Mouse (Mus musculus) CH12.LX (cell line): ENCODE results near the gene Cap2. TPM values are rescaled to one million over a fixed set of nuclear protein-coding genes. Genes with fewer than 3 reads are reported as not detected.
A peak's percentile ranks its signal among the peaks of the same experiment; 100 is the strongest.

Experiments used
- DNase-seq: peaks from one replicate; pipeline ENCODE4 v3.0.0-alpha.2; 2013; ENCODE audit errors: extremely low read depth
- H3K27ac ChIP-seq: 2 replicates; pipeline ENCODE4 v1.5.1; 2012; ENCODE audit warnings: low read depth, mild to moderate bottlenecking, control low read depth, moderate library complexity; ENCODE audit not compliant: insufficient read depth
- H3K27me3 ChIP-seq: replicated peaks from 2 replicates; pipeline ENCODE3; 2012; ENCODE audit warnings: inconsistent platforms
- H3K36me3 ChIP-seq, 2 experiments: replicated peaks in 1 of 2; 2 replicates each; pipeline versions ENCODE3 to v1.6.1; 2012; ENCODE audit warnings: inconsistent platforms in 1 of 2, low read length in 1 of 2, mild to moderate bottlenecking in 1 of 2, mixed read lengths in 1 of 2, moderate library complexity in 1 of 2; ENCODE audit not compliant: control insufficient read depth in 1 of 2, insufficient read depth in 1 of 2
- H3K4me1 ChIP-seq, 2 experiments: 2 replicates each; pipeline ENCODE4 v1.6.1; 2012; ENCODE audit warnings: inconsistent platforms in 1 of 2, moderate library complexity in 1 of 2; ENCODE audit not compliant: insufficient read depth in 2 of 2, control insufficient read depth in 1 of 2
- H3K4me2 ChIP-seq: 2 replicates; pipeline ENCODE4 v1.6.1; 2012; ENCODE audit warnings: low read depth, mild to moderate bottlenecking, control low read depth; ENCODE audit not compliant: poor library complexity, insufficient read depth, severe bottlenecking
- H3K4me3 ChIP-seq, 3 experiments: fragments of 150-350 bp in 1 of 3; sonication (generic) in 1 of 3; replicated peaks in 1 of 3; 2 replicates each; pipeline versions ENCODE3 to v1.5.1; 2011 to 2012; ENCODE audit warnings: low read depth in 2 of 3, low read length in 2 of 3, mild to moderate bottlenecking in 2 of 3, moderate library complexity in 2 of 3, control low read depth in 1 of 3, improper control_type of control experiment in 1 of 3, inconsistent platforms in 1 of 3, mixed read lengths in 1 of 3; ENCODE audit not compliant: poor library complexity in 1 of 3
- H3K79me2 ChIP-seq: replicated peaks from 2 replicates; pipeline ENCODE4 v1.6.1; 2012; ENCODE audit warnings: mild to moderate bottlenecking, moderate library complexity; ENCODE audit not compliant: control insufficient read depth, poor library complexity, insufficient read depth, severe bottlenecking; ENCODE audit errors: extremely low read depth
- H3K9ac ChIP-seq: 2 replicates; pipeline ENCODE4 v1.6.1; 2012; ENCODE audit warnings: low read depth, mild to moderate bottlenecking, control low read depth, moderate library complexity; ENCODE audit not compliant: insufficient read depth
- H3K9me3 ChIP-seq: replicated peaks from 2 replicates; pipeline ENCODE3; 2012; ENCODE audit warnings: low read length, inconsistent platforms, mixed read lengths
- BHLHE40 ChIP-seq: IDR thresholded peaks from 2 replicates; pipeline ENCODE4 v1.6.1; 2011; ENCODE audit warnings: mild to moderate bottlenecking, low read depth, low read length, improper control_type of control experiment
- CHD1 ChIP-seq: IDR thresholded peaks from 2 replicates; pipeline ENCODE4 v1.6.1; 2012; ENCODE audit warnings: low read depth, low read length, improper control_type of control experiment, inconsistent platforms
- CHD2 ChIP-seq: IDR thresholded peaks from 2 replicates; pipeline ENCODE4 v1.6.1; 2011; ENCODE audit warnings: low read length, improper control_type of control experiment
- ELF1 ChIP-seq: IDR thresholded peaks from 2 replicates; pipeline ENCODE4 v1.6.1; 2014; ENCODE audit warnings: low read depth, mild to moderate bottlenecking, inconsistent platforms, low read length, improper control_type of control experiment
- EP300 ChIP-seq: IDR thresholded peaks from 2 replicates; pipeline ENCODE4 v1.6.1; 2011; ENCODE audit warnings: low read length, improper control_type of control experiment
- GABPA ChIP-seq: IDR thresholded peaks from 2 replicates; pipeline ENCODE4 v1.6.1; 2012; ENCODE audit warnings: low read depth, low read length, improper control_type of control experiment, inconsistent platforms; ENCODE audit not compliant: insufficient replicate concordance
- IRF4 ChIP-seq: IDR thresholded peaks from 2 replicates; pipeline ENCODE4 v1.6.1; 2014; ENCODE audit warnings: low read depth, mild to moderate bottlenecking, inconsistent platforms, low read length, improper control_type of control experiment
- JUN ChIP-seq: IDR thresholded peaks from 2 replicates; pipeline ENCODE4 v1.6.1; 2011; ENCODE audit warnings: low read depth, mild to moderate bottlenecking, low read length, improper control_type of control experiment, moderate library complexity; ENCODE audit not compliant: insufficient read depth
- JUND ChIP-seq: conservative IDR thresholded peaks from 2 replicates; pipeline ENCODE4 v1.6.1; 2011; ENCODE audit warnings: low read depth, low read length, improper control_type of control experiment
- KAT2A ChIP-seq: IDR thresholded peaks from 2 replicates; pipeline ENCODE4 v1.6.1; 2012; ENCODE audit warnings: low read length, improper control_type of control experiment, inconsistent platforms; ENCODE audit not compliant: insufficient replicate concordance
- MAFK ChIP-seq: IDR thresholded peaks from 2 replicates; pipeline ENCODE4 v1.6.1; 2011; ENCODE audit warnings: low read length, improper control_type of control experiment; ENCODE audit not compliant: insufficient replicate concordance
- NELFE ChIP-seq: IDR thresholded peaks from 2 replicates; pipeline ENCODE4 v1.6.1; 2011; ENCODE audit warnings: low read depth, low read length, improper control_type of control experiment
- NRF1 ChIP-seq: IDR thresholded peaks from 2 replicates; pipeline ENCODE4 v1.6.1; 2014; ENCODE audit warnings: low read depth, mild to moderate bottlenecking, inconsistent platforms, low read length, improper control_type of control experiment, moderate library complexity
- RCOR1 ChIP-seq: conservative IDR thresholded peaks from 2 replicates; pipeline ENCODE4 v1.6.1; 2012; ENCODE audit warnings: low read depth, mild to moderate bottlenecking, inconsistent platforms, low read length, improper control_type of control experiment
- SIN3A ChIP-seq: IDR thresholded peaks from 2 replicates; pipeline ENCODE4 v1.6.1; 2012; ENCODE audit warnings: low read length, improper control_type of control experiment, inconsistent platforms
- TBP ChIP-seq: conservative IDR thresholded peaks from 2 replicates; pipeline ENCODE4 v1.6.1; 2011; ENCODE audit warnings: low read depth, low read length, improper control_type of control experiment
- TCF12 ChIP-seq: IDR thresholded peaks from 2 replicates; pipeline ENCODE4 v1.6.1; 2014; ENCODE audit warnings: low read depth, mild to moderate bottlenecking, inconsistent platforms, low read length, improper control_type of control experiment
- ZC3H11A ChIP-seq: IDR thresholded peaks from 2 replicates; pipeline ENCODE4 v1.6.1; 2012; ENCODE audit warnings: low read depth, mild to moderate bottlenecking, inconsistent platforms, low read length, improper control_type of control experiment
- ZKSCAN1 ChIP-seq: IDR thresholded peaks from 2 replicates; pipeline ENCODE4 v1.6.1; 2012; ENCODE audit warnings: low read depth, inconsistent platforms, low read length, improper control_type of control experiment, borderline replicate concordance
- ZMIZ1 ChIP-seq: IDR thresholded peaks from 2 replicates; pipeline ENCODE4 v1.6.1; 2012; ENCODE audit warnings: low read depth, mild to moderate bottlenecking, inconsistent platforms, low read length, improper control_type of control experiment
- dilution Hi-C: fragments of 300-500 bp; cut with MboI; formaldehyde crosslinking; loops from 2 replicates; pipeline ENCODE4 v1.14.3; 2020; ENCODE audit warnings: low sequenced_read_pairs; ENCODE audit not compliant: extremely low pct_unique_long_range_greater_than_20kb, extremely low pct_ligation_motif_present
- in situ Hi-C: fragments of 300-500 bp; cut with MboI; formaldehyde crosslinking; loops from 3 replicates; pipeline ENCODE4 v1.14.3; 2019; ENCODE audit warnings: low sequenced_read_pairs, low pct_ligation_motif_present, low pct_unique_long_range_greater_than_20kb, mixed read lengths
- polyA plus RNA-seq: library from polyadenylated mRNA; unstranded; fragments of >175 nt; gene quantifications from 2 replicates; pipeline ENCODE4 v1.2.1, GENCODE M21; 2012; ENCODE audit warnings: low read depth; ENCODE audit not compliant: insufficient read length
- total RNA-seq, 2 experiments: library from RNA; depleted of rRNA; stranded (reverse); fragments of 300-350 nt in 1 of 2; fragments of >200 nt in 1 of 2; gene quantifications; 2 replicates each; pipeline ENCODE4 v1.2.3; 2012 to 2014

The Cap2 gene
- total and polyA plus RNA-seq, 3 experiments: 0.04 to 0.11 TPM; not detected in 1

GRCm38 (mm10) chr13:46546846-46547245 lies 45.2 kb downstream of the Cap2 start:
- Histone ChIP-seq H3K36me3 (no peaks in the 10 kb centered on the region), H3K27ac (no peak overlapping the region), H3K79me2 (no peaks in the 10 kb centered on the region), H3K4me2 (no peak overlapping the region), H3K4me1 (peaks cover 0 to 13% of the 10 kb centered on the region in 2 experiments; a peak in 2 of 4 replicates), H3K4me3 (no peak overlapping the region), H3K9ac (no peak overlapping the region), H3K9me3 (no peaks in the 10 kb centered on the region), H3K27me3 (no peaks in the 10 kb centered on the region)
- peak; percentile 40 for DNase-seq
- in situ Hi-C loops: no loop called here
- peak; percentile 58; the same call in 1 of the 2 replicates for TF ChIP-seq EP300
- no peak for TF ChIP-seq KAT2A
- peak; percentile 80 for TF ChIP-seq IRF4
- TF ChIP-seq CHD2: no peak
- peak; percentile 32; the same call in 1 of the 2 replicates for TF ChIP-seq TCF12
- 0 out of 2 replicates have a peak, but pooled peaks have one; percentile 18 for TF ChIP-seq BHLHE40
- no peak for TF ChIP-seq CHD1
- peak; percentile 45 for TF ChIP-seq JUN
- TF ChIP-seq ZKSCAN1: no peak
- TF ChIP-seq GABPA: no peak
- TF ChIP-seq JUND: peak; percentile 46; the same call in 1 of the 2 replicates
- dilution Hi-C loops: no loop called here

- no peak for DNase-seq
- peaks cover 0 to 13% of the 10 kb centered on the region in 2 experiments; a peak in 2 of 4 replicates for H3K4me1 ChIP-seq
- H3K79me2 ChIP-seq: no peaks in the 10 kb centered on the region
Measured at GRCm38 (mm10) chr13:46547253-46547652, 45.6 kb downstream of the Cap2 start.

More at GRCm38 (mm10) chr13:46547253-46547652, 45.6 kb downstream of the Cap2 start:
- H3K27ac ChIP-seq: no peak overlapping the region
- no peaks in the 10 kb centered on the region for H3K9me3 ChIP-seq
- H3K27me3 ChIP-seq: no peaks in the 10 kb centered on the region
- no peak overlapping the region for H3K9ac ChIP-seq
- TF ChIP-seq EP300 (no peak), ZMIZ1 (no peak), SIN3A (no peak), MAFK (no peak), JUND (no peak), TBP (no peak), ELF1 (no peak), NELFE (no peak), NRF1 (no peak), BHLHE40 (no peak), ZC3H11A (no peak), RCOR1 (no peak)
- in situ Hi-C loops (no loop called here), dilution Hi-C loops (no loop called here)
- H3K4me3 ChIP-seq: no peak overlapping the region
- H3K4me2 ChIP-seq: no peak overlapping the region
- H3K36me3 ChIP-seq: no peaks in the 10 kb centered on the region
